Mouse (Mus musculus): ENCODE measurements around the gene Supt6. TPM values are rescaled to one million over a fixed set of nuclear protein-coding genes. Genes with fewer than 3 reads are reported as not detected.
A peak's percentile ranks its signal among the peaks of the same experiment; 100 is the strongest.

The Supt6 gene
- polyA plus RNA-seq, 1 experiment from 2014 or later, result 30.9 TPM

DNA sequence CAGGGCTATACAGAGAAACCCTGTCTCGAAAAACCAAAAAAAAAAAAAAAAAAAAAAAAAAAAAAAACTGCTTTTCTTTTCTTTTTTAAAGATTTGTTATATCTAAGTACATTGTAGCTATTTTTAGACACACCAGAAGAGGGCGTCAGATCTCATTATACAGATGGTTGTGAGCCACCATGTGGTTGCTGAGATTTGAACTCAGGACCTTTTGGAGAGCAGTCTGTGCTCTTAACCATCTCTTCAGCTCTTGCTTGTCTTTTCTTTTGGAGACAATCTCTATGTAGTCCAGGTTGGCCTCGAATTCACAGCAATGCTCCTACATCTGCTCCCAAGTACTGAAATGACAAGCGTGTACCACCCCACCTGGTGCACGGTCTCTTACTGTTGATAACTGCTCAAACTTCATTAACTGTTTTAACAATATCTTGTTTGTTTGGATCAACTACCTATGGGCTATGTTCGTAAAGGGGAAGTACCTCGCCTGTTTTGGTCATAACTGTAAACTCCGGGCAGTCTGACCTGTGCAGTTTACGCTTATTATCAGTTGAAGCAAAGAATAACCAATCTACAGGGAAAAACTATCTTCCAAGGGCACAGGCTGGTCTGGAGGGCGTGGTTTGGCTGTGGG lies 69.9 kb downstream of the Supt6 start:
- Histone ChIP-seq H3K27me3 (replicated peaks; ENCODE audit: control insufficient read depth, insufficient read depth, low read length) (no peaks in the 10 kb centered on the region), H3K27ac (ENCODE audit: low read depth, low read length) (peak overlapping the region; percentile 98), H3K36me3 (ENCODE audit: control insufficient read depth, insufficient read depth, low read length) (peaks cover 16% of the 10 kb centered on the region), H3K9ac (ENCODE audit: low read depth, low read length) (peak overlapping the region; percentile 95), H3K4me1 (replicated peaks; ENCODE audit: control insufficient read depth, insufficient read depth, low read length) (peaks cover 16% of the 10 kb centered on the region), H3K4me2 (peak overlapping the region; percentile 92), H3K4me3 (ENCODE audit: low read depth, low read length) (peak overlapping the region; percentile 98), H3K9me3 (ENCODE audit: control insufficient read depth, low read length) (no peaks in the 10 kb centered on the region)
- DNase-seq (ENCODE audit: low spot score), result no peak
- ATAC-seq (replicated peaks; ENCODE audit: low FRiP score), result no peak; the same call in 1 of the 2 replicates
- 3% methylated on average over 9 of the region's 10 CpGs for WGBS

DNA sequence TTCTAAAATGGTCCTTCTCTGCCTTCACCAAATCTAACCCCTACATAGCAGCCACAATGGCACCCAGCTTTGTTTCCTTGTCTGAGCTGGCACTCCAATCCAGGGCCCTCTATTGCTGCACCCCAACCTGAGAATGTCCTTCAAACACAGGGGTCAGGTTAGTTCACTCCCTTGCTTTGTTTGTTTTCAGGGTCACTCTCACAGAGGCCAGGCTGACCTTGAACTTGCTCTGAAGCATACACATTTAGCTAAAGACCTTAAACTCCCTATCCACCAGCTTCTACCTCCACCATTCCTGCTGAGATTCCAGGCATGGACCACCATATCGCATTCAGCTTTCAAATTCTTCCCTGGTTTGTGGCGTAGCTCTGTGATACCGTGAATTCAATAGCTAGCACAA lies 71.3 kb downstream of the Supt6 start:
- Histone ChIP-seq H3K36me3 (ENCODE audit: control insufficient read depth, insufficient read depth, low read length) (peaks cover 3% of the 10 kb centered on the region; the same call in 1 of the 2 replicates), H3K4me2 (no peak overlapping the region), H3K4me3 (ENCODE audit: low read depth, low read length) (no peak overlapping the region), H3K9ac (ENCODE audit: low read depth, low read length) (no peak overlapping the region), H3K9me3 (ENCODE audit: control insufficient read depth, low read length) (no peaks in the 10 kb centered on the region), H3K27me3 (replicated peaks; ENCODE audit: control insufficient read depth, insufficient read depth, low read length) (no peaks in the 10 kb centered on the region), H3K27ac (ENCODE audit: low read depth, low read length) (no peak overlapping the region), H3K4me1 (replicated peaks; ENCODE audit: control insufficient read depth, insufficient read depth, low read length) (peaks cover 17% of the 10 kb centered on the region)
- no peak for DNase-seq (ENCODE audit: low spot score)
- WGBS, result 87% methylated on average over 3 of the region's 3 CpGs
- ATAC-seq (replicated peaks; ENCODE audit: low FRiP score), result no peak

DNA sequence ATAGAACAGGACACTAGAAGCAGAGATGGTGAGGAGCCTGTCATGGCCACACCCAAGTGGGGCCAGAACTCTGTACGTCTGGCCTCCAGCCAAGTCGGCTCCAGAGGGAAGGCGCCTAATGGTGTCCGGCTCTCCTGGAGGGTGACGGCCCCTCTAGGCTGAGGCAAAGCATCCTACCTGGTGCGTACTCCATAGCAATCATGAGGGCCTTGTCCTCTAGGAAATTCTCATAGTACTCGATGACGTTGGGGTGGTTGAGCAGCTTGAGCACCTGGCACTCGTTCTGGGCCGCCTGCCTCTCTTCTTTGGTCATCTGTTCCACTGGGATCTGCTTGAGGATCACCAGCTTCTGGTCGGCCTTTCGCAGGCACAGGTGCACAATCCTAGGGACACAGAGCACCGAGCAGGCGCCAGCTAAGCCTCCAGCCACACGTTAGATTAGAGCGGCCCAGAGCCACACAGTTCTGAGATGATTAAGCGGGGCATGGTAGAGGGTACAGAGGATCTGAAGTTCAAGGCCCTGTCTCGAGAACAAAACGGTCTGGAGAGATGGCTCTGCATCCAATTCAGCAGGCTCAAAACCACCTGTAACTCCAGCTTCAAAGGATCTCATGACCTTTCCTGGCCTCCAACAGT lies 72.9 kb downstream of the Supt6 start:
- no peak overlapping the region for H3K4me3 ChIP-seq (ENCODE audit: low read depth, low read length)
- 86% methylated on average over 19 of the region's 19 CpGs for WGBS
- H3K9me3 ChIP-seq (ENCODE audit: control insufficient read depth, low read length), result no peaks in the 10 kb centered on the region
- peaks cover 3% of the 10 kb centered on the region; the same call in 1 of the 2 replicates for H3K36me3 ChIP-seq (ENCODE audit: control insufficient read depth, insufficient read depth, low read length)
- no peak for DNase-seq (ENCODE audit: low spot score)
- H3K9ac ChIP-seq (ENCODE audit: low read depth, low read length), result no peak overlapping the region
- ATAC-seq (replicated peaks; ENCODE audit: low FRiP score), result no peak
- H3K4me1 ChIP-seq (replicated peaks; ENCODE audit: control insufficient read depth, insufficient read depth, low read length), result peaks cover 31% of the 10 kb centered on the region
- H3K27me3 ChIP-seq (replicated peaks; ENCODE audit: control insufficient read depth, insufficient read depth, low read length), result no peaks in the 10 kb centered on the region
- H3K27ac ChIP-seq (ENCODE audit: low read depth, low read length), result no peak overlapping the region
- H3K4me2 ChIP-seq, result no peak overlapping the region

DNA sequence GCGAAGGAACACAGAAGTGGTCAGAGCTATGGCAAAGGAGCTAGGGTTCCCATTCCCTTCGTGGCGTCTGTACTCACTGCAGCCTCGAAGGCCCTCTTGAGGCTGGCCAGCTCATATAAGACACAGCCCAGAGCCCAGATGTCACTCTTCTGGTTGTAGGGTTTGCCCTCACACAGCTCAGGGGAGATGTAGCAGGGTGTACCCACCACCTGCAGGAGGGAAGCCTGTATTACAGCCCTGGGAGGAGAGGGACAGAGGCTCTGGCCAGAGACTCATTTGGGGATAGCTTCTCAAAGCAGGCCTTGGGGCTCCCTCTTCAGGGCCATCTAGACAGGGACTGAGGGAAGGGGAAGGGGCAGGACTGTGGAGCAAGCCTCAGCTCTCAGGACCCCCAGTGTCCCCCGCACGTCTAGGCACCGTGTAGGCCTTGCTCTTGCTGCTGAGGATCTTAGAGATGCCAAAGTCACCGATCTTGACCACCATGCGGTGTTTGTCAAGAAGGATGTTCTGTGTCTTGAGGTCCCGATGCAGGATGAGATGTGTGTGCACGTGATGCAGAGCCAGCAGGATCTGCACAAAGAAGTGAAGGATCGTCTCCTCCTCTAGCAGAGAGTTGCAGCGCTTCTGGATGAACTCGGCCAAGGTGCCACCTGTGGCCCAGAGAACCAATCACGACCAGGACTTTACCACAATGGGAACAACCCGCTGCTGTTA lies 73.6 kb downstream of the Supt6 start:
- peaks cover 33% of the 10 kb centered on the region for H3K4me1 ChIP-seq (replicated peaks; ENCODE audit: control insufficient read depth, insufficient read depth, low read length)
- no peak overlapping the region for H3K4me3 ChIP-seq (ENCODE audit: low read depth, low read length)
- H3K9ac ChIP-seq (ENCODE audit: low read depth, low read length), result 0 out of 2 replicates have a peak overlapping the region, but pooled peaks have one; percentile 6
- H3K27ac ChIP-seq (ENCODE audit: low read depth, low read length), result no peak overlapping the region
- DNase-seq (ENCODE audit: low spot score) (no peak), ATAC-seq (replicated peaks; ENCODE audit: low FRiP score) (no peak)
- no peaks in the 10 kb centered on the region for H3K9me3 ChIP-seq (ENCODE audit: control insufficient read depth, low read length)
- 86% methylated on average over 16 of the region's 16 CpGs for WGBS
- H3K36me3 ChIP-seq (ENCODE audit: control insufficient read depth, insufficient read depth, low read length), result peaks cover 3% of the 10 kb centered on the region; the same call in 1 of the 2 replicates
- H3K4me2 ChIP-seq, result no peak overlapping the region
- no peaks in the 10 kb centered on the region for H3K27me3 ChIP-seq (replicated peaks; ENCODE audit: control insufficient read depth, insufficient read depth, low read length)

DNA sequence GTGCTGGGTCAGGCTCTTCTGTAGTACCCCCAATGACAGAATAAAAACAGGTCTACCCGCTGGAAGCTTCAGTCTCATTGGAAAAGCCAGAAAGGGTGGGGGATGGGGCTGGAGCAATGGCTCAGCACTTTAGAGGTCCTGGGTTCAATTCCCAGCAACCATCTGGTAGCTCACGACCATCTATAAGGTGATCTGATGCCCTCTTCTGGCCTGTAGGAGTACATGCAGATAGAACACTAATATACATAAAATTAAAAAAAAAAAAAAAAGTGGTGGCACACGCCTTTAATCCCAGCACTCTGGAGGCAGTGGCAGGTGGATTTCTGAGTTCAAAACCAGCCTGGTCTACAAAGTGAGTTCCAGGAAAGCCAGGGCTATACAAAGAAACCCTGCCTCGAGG lies 74.5 kb downstream of the Supt6 start:
- Histone ChIP-seq H3K4me3 (ENCODE audit: low read depth, low read length) (no peak overlapping the region), H3K9me3 (ENCODE audit: control insufficient read depth, low read length) (no peaks in the 10 kb centered on the region), H3K36me3 (ENCODE audit: control insufficient read depth, insufficient read depth, low read length) (peaks cover 3% of the 10 kb centered on the region; the same call in 1 of the 2 replicates), H3K27ac (ENCODE audit: low read depth, low read length) (no peak overlapping the region), H3K27me3 (replicated peaks; ENCODE audit: control insufficient read depth, insufficient read depth, low read length) (no peaks in the 10 kb centered on the region), H3K9ac (ENCODE audit: low read depth, low read length) (no peak overlapping the region), H3K4me1 (replicated peaks; ENCODE audit: control insufficient read depth, insufficient read depth, low read length) (peaks cover 40% of the 10 kb centered on the region), H3K4me2 (no peak overlapping the region)
- WGBS, result 63% methylated on average over 4 of the region's 4 CpGs
- no peak for ATAC-seq (replicated peaks; ENCODE audit: low FRiP score)
- no peak for DNase-seq (ENCODE audit: low spot score)

DNA sequence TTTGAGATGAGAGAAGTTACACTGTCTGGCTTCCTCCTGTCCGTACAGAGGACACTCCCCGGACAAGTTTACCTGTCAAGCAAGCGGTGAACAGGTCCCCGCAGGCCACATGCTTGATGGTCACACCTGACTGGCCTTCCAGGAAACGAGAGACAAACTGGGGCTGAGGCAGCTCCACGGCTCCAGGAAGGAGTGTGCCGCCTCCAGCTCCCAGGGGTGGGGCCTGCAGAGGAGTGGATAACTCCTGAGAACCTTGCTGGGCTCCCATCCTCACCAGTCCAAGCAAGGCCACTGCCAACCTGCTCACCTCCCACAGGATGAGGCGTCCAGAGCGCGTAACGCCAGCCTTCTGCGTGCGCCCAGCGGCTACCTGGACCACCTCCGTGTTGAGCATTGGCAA lies 75.5 kb downstream of the Supt6 start:
- Histone ChIP-seq H3K4me3 (ENCODE audit: low read depth, low read length) (no peak overlapping the region), H3K36me3 (ENCODE audit: control insufficient read depth, insufficient read depth, low read length) (peaks cover 3% of the 10 kb centered on the region; the same call in 1 of the 2 replicates), H3K9ac (ENCODE audit: low read depth, low read length) (no peak overlapping the region), H3K27ac (ENCODE audit: low read depth, low read length) (peak overlapping the region; percentile 85; the same call in 1 of the 2 replicates), H3K27me3 (replicated peaks; ENCODE audit: control insufficient read depth, insufficient read depth, low read length) (no peaks in the 10 kb centered on the region), H3K9me3 (ENCODE audit: control insufficient read depth, low read length) (no peaks in the 10 kb centered on the region), H3K4me2 (no peak overlapping the region), H3K4me1 (replicated peaks; ENCODE audit: control insufficient read depth, insufficient read depth, low read length) (peaks cover 44% of the 10 kb centered on the region)
- DNase-seq (ENCODE audit: low spot score) (no peak), ATAC-seq (replicated peaks; ENCODE audit: low FRiP score) (no peak)
- 90% methylated on average over 15 of the region's 15 CpGs for WGBS

DNA sequence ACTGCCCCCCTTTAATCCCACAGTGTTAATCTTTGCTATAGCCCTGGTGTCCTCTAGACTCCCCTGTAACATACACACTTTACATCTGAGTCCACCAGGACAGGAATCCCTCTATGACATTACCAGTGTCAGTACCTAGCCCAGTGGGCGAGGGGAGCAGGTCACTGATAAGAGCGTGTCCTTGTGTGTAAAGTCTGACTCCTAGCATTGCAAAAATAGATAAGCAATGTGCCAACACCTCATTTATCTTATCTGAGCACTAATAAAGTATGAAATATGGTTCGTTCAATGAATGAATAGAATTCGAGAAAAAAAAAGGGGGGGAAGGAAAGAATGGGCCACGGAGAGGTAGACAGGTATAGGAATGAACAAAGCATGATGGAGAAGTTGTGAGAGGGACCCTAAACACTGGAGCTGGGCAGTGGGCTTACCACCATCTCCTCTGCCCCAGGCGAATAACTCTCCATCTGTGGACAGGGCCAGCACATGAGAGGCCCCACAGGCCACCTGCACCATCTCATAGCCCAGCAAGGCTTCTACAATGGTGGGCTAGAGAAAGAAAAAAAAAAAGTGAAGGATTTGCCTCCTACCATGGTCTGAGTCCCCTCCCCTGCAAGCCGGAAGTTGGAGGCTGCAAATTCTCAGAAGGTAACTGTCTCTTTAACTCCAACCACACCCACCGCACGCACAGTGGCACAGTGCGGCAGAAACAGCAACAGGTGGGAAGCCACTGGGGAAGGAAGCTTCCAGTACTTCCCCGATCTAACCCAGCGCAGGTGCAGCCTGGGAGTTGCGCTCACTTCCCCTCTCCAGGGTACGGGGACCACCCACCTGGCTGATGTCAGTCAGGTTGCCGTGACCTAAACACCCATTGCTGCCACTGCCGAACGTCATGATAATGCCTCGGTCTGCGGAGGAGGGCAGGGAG lies 77.0 kb downstream of the Supt6 start:
- WGBS, result 33% methylated on average over 19 of the region's 19 CpGs
- Histone ChIP-seq H3K27ac (ENCODE audit: low read depth, low read length) (peak overlapping the region; percentile 85), H3K4me1 (replicated peaks; ENCODE audit: control insufficient read depth, insufficient read depth, low read length) (peaks cover 39% of the 10 kb centered on the region), H3K9me3 (ENCODE audit: control insufficient read depth, low read length) (no peaks in the 10 kb centered on the region), H3K27me3 (replicated peaks; ENCODE audit: control insufficient read depth, insufficient read depth, low read length) (no peaks in the 10 kb centered on the region), H3K9ac (ENCODE audit: low read depth, low read length) (peak overlapping the region; percentile 60), H3K36me3 (ENCODE audit: control insufficient read depth, insufficient read depth, low read length) (peaks cover 3% of the 10 kb centered on the region; the same call in 1 of the 2 replicates), H3K4me2 (peak overlapping the region; percentile 62), H3K4me3 (ENCODE audit: low read depth, low read length) (peak overlapping the region; percentile 41)
- DNase-seq (ENCODE audit: low spot score), result no peak
- peak; percentile 57 for ATAC-seq (replicated peaks; ENCODE audit: low FRiP score)
